Mouse (Mus musculus) small intestine, adult 2 months (tissue): ENCODE data around the gene Ccdc13.

ENCODE experiments used
- CTCF ChIP-seq: fragments of 200-500 bp; IDR thresholded peaks from 2 replicates; pipeline ENCODE4 v1.5.1; 2012; ENCODE audit warnings: low read depth, mild to moderate bottlenecking, control low read depth, inconsistent platforms, low read length, moderate library complexity, mixed read lengths; ENCODE audit not compliant: insufficient replicate concordance, insufficient read length; ENCODE audit errors: extremely low read depth
- POLR2A ChIP-seq: fragments of 200-500 bp; IDR thresholded peaks from 2 replicates; pipeline ENCODE4 v1.6.1; 2012; ENCODE audit warnings: low read depth, mild to moderate bottlenecking, control low read depth, inconsistent platforms, low read length, moderate library complexity

DNA sequence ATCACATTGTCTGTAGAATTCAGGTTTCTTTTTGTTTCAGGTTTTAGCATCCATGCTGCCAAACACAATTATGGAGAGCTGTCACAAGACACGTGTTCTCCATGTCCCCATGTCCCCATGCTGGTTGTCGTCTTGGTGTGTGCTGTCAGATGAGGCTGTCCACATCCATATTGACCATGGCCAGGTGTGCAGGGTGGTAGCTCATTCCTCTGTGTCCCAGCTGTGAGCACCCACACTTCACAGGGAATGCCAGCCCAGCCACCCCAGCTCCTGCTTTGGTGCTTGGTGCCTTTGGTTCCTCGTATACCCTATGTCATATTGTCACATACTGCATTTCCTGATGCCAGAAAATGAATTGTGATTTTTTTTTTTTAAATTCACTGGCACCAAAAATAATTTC, 84.6 kb downstream of the Ccdc13 start:
- no peak for TF ChIP-seq CTCF
- no peak for TF ChIP-seq POLR2A
